Mouse (Mus musculus) myocyte (in vitro differentiated cells): ENCODE measurements around the gene Dntt.
A peak's percentile ranks its signal among the peaks of the same experiment; 100 is the strongest.

Experiments
- CEBPB ChIP-seq: IDR thresholded peaks from 2 replicates; pipeline ENCODE4 v1.6.1; 2011; ENCODE audit warnings: mild to moderate bottlenecking, moderate library complexity; ENCODE audit not compliant: poor library complexity, insufficient read depth, severe bottlenecking
- E2F4 ChIP-seq: IDR thresholded peaks from one replicate; pipeline ENCODE4 v1.6.1; 2011; ENCODE audit warnings: mild to moderate bottlenecking, control low read depth, moderate library complexity; ENCODE audit not compliant: insufficient read depth
- MAX ChIP-seq: IDR thresholded peaks from one replicate; pipeline ENCODE4 v1.6.1; 2011; ENCODE audit warnings: low read depth, mild to moderate bottlenecking, control low read depth
- MYOD1 ChIP-seq, 3 experiments: IDR thresholded peaks; one replicate each; pipeline ENCODE4 v1.6.1; 2011; ENCODE audit warnings: control low read depth in 2 of 3, low read depth in 2 of 3, mild to moderate bottlenecking in 2 of 3, moderate library complexity in 1 of 3; ENCODE audit not compliant: insufficient read length in 2 of 3, control insufficient read depth in 1 of 3
- MYOG ChIP-seq, 3 experiments: IDR thresholded peaks; one replicate each; pipeline ENCODE4 v1.6.1; 2011; ENCODE audit warnings: control low read depth in 2 of 3, low read depth in 2 of 3, mild to moderate bottlenecking in 2 of 3; ENCODE audit not compliant: insufficient read length in 2 of 3, control insufficient read depth in 1 of 3, insufficient read depth in 1 of 3
- POLR2A ChIP-seq: IDR thresholded peaks from one replicate; pipeline ENCODE4 v1.6.1; 2011; ENCODE audit warnings: low read depth, mild to moderate bottlenecking, control low read depth, moderate library complexity; ENCODE audit not compliant: insufficient read length
- TCF12 ChIP-seq: IDR thresholded peaks from one replicate; pipeline ENCODE4 v1.6.1; 2011; ENCODE audit warnings: mild to moderate bottlenecking, control low read depth; ENCODE audit not compliant: poor library complexity, insufficient read depth, severe bottlenecking
- TCF3 ChIP-seq: IDR thresholded peaks from one replicate; pipeline ENCODE4 v1.6.1; 2011; ENCODE audit warnings: low read depth, control low read depth; ENCODE audit not compliant: insufficient read length

DNA sequence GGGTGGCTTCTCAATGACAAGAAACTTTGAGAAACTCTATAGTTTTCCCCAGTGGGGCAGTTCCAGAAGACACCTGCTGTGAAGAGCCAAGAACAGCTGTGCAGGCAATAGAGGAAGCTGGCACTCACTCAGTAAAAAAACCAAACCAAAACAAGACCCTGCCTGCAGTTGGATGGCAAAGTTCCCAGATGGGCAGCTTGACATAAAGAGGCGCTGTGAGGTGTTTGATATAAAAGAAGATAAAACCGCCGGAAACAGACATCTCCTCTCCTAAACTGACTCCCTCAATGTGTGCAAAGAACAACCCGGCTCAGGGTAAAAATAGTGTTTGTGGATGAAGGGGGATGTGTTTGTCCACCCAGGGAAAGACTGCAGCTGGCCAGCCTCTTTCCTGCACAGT, 6.8 kb upstream of the Dntt start:
- TF ChIP-seq TCF3 (no peak), CEBPB (no peak), POLR2A (no peak), MAX (no peak), MYOG (IDR thresholded peaks at IDR 0.05; ENCODE audit: control insufficient read depth in 1 of 3, insufficient read depth in 1 of 3, insufficient read length in 2 of 3, low read depth in 2 of 3) (no peak), E2F4 (no peak), TCF12 (peak; percentile 42), MYOD1 (IDR thresholded peaks at IDR 0.05; ENCODE audit: control insufficient read depth in 1 of 3, insufficient read length in 2 of 3, low read depth in 2 of 3) (peak in 2 of 3 experiments; percentile 54 to 73)
